Mouse (Mus musculus) yolk sac, embryonic 10.5 days (tissue): ENCODE results near the gene Cyb5d2.
A peak's percentile ranks its signal among the peaks of the same experiment; 100 is the strongest.

Experiments used
- DNase-seq: peaks from one replicate; pipeline ENCODE4 v3.0.0-alpha.2; 2017; ENCODE audit warnings: low spot score

Gene Cyb5d2

DNA sequence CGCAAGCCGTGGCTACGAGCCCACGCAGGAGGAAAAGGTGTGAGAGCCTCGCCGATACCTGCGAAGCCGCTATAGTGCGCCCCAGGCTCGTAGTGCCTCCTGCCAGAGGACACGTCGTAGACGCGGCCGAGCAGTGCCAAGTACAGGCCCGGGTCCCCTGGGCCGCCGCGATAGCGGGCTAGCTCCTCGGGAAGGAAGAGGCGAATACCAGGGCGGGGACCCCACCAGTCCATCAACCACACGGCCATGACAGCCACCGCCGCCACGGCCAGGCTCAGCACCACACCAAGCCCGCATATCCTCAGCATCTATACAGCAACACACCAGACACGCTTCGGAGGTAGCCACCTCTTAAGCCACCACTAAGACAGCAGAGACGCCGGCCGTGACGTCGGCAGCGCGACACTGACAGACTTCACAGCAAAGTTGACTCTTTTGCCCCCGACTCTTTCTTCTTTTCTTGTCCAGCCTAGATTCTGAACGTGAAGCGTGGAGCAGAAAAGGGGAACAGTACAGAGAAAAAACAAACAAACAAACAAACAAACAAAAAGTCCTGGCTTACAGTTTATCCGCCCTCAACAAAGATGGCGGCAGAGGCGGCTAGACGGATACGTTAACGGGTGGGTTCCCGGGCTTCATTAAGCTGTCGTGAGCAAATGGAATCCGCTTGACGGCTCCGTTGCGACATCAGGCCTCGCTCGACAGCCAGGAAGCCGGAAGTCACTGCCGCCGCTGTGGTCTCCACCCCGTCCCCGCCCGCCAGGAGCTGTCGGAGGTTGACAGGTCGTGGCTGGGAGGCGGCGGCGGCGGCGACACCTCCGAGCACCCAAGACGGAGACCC, at the start of gene Cyb5d2, which contains the start of gene Zzef1:
Gene Cyb5d2 (minus strand): TSS at position 688 of the 841 bp plus-strand sequence.
Gene Zzef1 (plus strand): TSS at position 772 of the 841 bp plus-strand sequence.
- peak; percentile 93 for DNase-seq

DNA sequence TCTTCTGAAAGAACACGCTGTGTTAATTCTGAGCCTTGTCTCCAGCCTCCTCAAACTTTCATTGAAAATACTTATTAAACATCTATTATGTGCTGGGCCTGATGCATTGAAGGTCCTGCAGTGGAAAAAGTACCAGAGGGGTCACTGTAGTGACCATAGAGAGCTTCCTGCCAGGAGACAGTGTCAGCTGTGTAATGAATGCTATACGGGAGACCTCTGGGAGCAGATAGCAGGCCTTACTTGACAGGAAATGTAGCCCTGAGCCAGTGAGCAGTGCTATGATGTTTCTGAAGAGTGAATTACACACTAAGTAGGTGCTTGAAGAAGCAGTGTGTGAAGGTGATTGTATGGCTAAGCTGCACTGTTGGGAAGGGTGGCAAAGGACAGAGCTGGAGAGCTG, 49.6 kb upstream of the Cyb5d2 start:
- no peak for DNase-seq

DNA sequence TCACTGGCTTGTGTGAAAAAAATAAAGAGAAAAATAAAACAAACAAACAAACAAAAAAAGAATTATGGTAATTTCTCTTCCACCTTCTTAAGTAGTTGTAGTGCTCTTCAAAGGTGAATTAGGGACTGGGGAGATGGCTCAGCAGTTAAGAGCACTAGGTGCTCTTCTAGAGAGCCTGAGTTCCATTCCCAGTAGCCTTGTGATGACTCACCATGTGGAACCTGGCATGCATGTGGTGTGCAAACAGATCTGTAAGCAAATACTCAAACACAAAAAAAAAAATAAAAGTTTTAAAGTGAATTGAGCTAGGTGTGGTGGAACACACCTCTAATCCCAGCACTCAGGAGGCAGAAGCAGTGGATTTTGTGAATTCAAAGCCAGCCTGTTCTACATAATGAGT, 47.6 kb upstream of the Cyb5d2 start:
- DNase-seq: no peak

DNA sequence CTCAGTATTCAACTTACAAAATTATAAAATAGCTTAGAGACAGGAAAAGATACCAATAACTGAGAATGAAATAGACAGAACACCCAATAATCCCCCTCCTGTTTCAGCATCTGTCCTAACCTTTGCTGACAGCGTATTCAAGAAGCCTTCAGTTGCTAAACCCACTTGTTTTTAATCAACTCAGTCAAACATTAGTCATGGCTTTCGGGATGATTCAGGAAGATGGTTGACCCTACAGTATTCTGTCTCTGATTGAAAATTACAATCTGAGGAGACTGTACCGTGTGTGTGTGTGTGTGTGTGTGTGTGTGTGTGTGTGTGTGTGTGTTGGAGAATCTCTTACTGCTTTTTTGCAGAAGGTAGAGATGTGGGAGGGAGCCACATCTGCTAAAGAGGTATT, 46.8 kb upstream of the Cyb5d2 start:
- no peak for DNase-seq

DNA sequence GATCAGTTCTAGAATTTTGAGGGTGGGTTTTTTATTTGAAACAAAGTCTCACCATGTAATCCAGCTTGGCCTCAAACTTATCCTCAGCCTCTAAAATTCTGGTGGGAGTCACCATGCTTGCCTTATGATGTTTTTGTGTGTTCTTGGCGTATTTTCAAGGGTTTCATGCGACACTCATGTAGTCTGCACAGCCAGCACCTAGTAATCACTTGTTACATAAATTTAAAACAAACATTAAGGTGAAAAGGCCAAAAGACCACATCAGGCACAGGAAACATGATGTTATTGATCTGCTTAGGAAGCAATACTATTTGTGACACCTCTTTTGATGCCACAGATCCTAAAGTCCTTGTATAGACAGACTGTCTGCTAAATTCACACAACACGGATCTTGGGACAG, 33.9 kb upstream of the Cyb5d2 start:
- no peak for DNase-seq

DNA sequence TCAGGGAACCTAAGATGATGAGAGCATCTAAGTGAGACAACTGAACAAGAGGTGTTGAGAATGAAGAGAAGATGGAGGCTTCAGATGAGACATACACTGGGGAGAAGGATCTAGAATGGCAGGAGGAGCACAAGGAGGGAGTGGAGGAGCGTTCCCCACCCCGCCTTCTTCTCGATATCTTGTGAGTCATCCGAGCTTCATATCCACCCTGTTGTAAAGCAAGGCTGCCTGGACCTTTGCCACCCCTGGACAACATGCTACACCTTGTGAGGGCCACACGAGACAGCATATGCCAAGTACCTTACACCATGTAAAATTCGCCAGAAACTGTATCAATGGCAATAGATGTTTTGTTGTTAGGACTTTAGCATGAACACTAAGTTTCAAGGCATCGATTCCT, 25.1 kb upstream of the Cyb5d2 start:
- DNase-seq: no peak

DNA sequence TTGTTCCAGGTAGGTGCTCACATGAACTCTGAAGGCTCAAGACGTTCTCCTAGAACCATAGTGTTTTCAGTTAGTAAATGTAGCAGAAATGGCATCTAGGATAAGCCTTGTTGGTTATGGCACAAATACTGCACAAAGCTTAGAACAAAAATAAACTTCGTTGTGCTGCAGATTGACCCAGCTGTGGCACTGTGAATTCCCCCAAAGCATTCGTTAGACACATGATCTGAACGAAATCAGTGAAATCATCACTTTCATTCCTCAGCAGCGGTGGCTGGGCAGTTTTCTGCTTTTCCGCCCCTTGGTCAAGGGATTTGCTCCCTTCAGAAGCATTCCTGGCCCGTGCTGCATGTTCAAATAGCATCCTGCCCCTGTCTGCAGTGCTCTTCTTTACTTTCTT, 22.1 kb upstream of the Cyb5d2 start:
- no peak for DNase-seq

DNA sequence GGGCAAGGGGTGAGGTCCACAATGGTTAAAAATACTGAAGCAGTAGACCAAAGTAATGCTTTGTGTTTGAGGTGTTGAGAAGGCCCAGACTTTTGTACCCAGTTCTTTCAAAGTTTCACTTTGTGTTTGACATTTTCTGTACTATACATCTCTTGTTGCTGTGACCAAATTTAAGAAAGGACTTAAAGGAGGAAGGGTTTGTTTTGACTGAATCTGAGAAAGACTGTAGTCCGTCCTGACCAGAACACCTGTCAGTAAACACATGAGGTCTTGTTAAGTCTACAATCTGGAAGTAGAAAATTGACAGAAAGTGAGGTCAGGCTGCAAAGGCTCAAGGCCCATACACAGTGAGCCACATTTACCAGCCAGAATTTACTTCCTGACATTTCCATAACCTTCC, 20.9 kb upstream of the Cyb5d2 start:
- no peak for DNase-seq

DNA sequence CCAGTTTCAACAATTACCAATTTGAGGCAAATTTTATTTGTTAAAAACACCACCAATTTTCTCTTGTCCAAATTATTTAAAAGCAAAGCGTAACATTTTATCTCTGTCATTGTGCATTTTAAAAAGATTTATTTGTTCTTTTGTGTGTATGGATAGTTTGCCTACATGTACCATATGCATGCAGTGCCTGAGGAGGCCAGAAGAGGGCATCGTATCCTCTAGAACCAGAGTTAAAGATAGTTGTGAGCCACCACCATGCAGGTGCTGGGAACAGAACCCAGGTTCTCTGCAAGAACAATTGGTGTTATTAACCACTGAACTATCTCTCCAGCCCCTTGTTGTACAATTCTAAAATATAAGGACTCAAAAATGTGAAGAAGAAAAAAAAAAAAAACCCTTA, 18.2 kb upstream of the Cyb5d2 start:
- no peak for DNase-seq

DNA sequence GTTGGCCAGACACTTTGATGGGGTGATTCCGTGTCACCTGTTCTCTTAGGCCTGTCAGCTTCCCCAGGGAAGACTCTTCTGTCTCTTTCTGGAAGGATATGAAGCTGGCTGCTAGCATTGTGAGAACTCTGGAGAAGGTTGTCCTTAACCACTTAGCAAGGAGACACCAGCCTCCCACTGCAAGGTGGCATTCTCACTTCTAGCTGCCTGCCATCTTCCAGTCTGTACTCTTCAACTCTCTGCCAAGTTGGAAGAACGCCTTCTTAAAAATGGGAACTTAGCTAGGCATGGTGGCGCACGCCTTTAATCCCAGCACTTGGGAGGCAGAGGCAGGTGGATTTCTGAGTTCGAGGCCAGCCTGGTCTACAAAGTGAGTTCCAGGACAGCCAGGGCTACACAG, 17.7 kb upstream of the Cyb5d2 start:
- DNase-seq: no peak

DNA sequence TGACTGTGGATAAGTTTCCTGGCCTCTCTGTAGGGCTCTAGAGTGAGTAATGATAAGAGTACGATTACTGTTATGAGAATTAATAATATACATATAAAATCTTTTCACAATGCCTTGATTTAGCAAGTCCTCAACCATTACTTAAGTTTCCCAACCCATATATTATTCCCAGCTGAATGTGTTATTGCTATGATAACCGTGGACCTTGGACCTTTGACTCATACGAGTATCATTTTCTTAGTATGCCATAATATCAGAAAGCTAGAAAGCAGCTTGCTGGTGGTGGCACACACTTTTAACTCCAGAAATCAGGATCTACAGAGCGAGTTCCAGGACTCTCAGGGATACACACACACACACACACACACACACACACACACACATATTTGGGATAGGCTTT, 12.1 kb upstream of the Cyb5d2 start:
- DNase-seq: no peak

DNA sequence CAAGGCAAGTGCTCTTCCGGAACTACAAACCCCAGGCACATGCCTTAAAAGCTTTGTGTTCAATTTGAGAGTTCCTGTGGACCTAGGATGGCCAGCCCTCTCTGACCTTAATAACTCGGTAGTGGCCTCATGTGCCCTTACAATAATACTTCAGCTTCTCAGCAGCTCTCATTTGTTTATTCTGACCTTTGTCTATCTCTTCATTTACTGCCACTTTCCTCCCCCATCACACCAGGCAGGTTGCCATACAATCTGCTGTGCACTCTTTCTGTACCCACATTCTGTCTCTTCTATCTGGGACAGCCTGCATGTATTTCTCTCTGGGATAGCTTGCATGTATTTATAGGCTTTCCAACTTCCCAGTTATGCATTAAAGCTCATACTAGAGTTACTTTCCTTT, 10.6 kb upstream of the Cyb5d2 start:
- no peak for DNase-seq

DNA sequence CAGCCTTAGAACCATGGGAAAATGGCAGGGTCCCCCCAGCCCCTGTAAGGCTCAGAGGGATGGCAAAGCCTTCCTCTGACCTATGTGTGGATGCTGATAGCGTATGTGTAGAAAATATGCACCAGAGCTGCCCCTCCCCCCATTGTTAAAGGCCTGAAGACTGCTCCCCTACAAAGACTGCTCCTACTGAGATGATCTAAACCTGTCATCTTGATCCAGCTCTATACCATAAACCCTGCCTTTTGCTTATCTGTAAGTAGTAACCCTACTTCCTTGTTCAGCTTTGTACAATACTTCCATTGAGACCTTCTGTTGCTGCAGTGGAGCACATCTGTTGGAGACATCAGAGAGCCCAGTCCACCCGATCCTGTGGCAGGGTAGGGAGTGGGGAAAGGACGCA, 9.3 kb upstream of the Cyb5d2 start:
- no peak for DNase-seq

DNA sequence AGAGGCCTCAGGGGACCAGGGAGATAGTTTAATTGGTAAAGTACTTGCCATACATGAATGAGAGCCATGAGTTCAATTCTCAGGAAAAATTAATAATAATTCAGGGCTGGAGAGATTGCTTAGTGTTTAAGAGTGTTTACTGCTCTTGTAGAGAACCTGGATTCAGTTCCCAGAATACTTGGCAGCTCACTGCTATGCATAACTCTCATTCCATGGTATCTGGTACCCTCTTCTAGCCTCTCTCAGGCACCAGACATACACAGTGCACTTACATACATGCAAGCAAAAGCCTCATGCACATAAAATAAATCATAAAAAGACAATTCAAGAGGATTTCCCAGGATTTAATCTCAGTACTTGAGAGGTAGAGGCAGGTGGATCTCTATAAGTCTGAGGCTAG, 8.6 kb upstream of the Cyb5d2 start:
- DNase-seq: no peak

DNA sequence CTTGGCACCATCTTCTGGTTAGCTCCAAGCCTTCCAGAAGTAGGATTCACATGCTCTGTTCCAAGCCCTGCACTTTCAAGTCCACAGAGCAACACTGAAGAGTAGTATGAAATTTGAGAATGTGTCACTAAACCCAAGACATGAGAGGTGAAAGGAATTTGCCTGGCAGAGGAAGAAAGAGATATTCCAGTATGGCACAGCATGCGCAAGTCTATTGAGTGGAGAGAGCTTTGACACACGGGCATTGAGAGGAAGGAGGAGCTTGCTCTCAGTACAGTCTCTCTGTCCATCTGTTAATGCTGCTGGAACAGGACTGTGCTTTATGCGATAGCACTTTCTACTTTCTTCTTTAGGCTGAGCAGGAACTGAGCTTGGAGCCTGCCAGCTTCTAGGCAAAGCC, 7.1 kb upstream of the Cyb5d2 start:
- no peak for DNase-seq

DNA sequence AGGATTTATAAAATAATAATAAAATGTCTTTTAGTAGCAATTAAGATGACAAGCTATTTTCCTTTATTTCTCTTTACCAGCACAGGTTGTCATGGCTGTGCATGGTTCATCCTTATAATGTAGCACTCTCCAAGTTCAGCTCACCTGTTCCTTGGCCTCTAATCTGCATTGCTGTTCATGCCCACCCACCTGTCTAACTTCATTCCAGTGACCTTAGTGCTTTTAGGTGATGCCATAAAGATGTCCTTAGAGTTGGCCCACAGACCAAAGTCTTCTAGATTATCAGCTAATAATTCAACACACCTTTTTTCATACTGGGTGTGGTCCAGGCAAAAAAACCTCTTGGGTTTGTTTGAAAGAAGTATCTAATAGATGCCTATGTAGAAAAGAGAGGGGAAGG, 5.2 kb upstream of the Cyb5d2 start:
- DNase-seq: no peak

DNA sequence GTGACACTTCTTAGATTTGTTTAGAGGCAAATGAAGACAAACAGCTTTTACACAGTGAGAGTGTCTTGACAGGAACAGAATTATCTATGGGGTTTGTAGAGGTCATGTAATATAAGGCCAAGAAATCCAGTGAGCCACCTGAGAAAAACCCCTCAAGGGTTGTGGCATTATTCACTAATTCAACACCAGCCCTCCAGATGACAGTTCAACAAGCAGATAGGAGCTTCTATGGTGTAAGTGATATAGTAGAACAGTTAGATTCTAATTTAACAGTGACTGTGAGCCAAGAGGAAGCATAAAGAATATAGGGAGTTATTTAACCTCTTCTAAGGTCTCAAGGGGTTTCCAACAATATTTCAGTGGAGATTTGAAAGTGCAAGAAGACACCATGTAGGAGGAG, 2.2 kb upstream of the Cyb5d2 start:
- no peak for DNase-seq

DNA sequence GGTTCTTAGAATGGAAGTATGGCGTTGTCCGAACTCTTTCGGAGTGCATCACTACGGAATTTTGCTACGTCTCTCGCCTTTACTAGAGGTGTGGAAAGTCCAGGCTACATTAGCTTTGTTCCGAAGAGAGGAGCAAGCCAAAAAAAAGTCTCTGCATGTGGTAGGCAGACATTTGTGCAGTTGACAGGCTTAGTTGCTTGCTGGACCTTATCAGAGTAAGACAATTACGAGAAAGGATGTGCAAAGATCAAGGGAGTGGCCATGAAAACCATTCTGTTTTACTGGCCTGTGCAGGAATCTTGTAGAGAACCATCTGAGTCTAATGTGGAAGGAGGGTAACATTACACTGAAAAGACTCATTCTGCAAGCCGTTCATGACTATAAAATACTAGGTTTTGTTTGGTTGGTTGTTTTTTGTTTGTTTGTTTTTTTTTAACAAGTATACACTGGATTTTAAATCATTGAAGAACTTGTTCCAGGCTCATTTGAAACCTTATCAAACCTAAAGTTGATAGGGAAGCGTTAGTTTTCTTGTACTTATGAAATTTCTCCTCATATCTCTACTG, 914 bp upstream of the Cyb5d2 start:
- peak; percentile 4 for DNase-seq

DNA sequence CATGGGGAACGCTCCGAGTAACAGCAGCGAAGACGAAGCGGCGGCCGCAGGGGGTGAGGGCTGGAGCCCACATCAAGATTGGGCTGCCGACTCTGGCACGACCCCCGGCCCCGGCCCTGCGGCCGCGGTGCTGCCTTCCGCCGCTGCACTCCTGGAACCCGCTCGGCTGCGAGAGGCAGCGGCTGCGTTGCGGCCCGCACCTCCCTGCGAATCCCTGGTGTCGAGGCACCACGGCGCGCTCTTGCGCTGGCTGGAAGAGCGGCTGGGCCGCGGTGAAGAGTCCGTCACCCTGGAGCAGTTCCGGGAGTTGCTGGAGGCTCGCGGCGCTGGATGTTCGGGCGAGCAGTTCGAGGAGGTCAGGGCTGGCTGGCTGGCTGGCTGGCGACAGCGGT, 350 bp upstream of the Cyb5d2 start:
- no peak for DNase-seq

DNA sequence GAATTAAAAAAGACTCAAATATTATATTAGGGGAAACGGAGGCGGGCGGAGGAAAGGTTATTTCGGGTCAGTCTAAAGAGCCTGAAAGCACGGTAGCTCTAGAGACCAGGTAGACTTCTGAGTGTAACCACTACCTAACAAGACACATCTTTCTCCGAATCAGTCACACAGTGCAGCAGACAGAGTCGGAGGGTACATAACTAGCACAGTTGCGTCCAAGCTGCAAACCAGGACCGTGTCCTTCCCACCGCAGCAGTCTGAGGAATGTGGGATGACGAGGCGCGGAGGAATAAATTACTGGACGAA, 840 bp downstream of the Cyb5d2 start:
- DNase-seq: no peak

DNA sequence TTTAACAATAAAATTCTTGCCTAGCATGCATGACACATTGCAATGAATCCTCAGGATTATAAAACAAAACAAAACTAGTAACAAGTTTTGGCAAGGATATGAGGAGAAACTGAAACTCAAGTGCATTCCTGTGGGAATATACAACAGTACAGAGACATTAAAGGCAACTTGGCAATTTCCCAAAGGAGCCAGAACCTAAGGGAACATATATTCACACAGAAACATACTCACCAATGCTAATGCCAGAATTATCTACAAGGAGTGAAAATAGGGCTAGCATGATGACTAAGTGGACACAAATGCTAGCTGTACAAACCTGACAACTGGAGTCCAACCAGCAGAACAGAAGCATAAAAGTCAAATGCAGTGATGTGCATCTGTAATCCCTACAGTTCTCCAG, 3.9 kb downstream of the Cyb5d2 start:
- DNase-seq: no peak

DNA sequence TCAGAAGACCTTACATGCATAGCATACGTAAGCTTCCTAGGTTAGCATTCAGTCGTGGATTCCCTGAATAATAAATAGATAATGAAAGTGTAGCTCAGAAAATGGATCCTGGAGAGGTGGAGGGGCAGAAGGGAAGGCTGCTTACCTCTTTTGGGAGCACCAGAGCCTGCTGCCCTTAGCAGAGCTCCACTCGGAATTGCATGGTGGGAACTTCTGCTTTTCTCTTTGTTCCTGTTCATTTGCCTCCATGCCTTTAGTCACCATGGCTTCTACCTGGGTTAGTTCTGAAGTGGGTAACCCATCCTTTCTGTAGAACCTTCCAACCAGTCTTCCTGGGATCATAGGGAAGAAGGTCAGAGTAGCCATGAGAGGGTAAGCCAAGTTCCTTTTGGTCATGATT, 13.4 kb downstream of the Cyb5d2 start:
- DNase-seq: no peak

DNA sequence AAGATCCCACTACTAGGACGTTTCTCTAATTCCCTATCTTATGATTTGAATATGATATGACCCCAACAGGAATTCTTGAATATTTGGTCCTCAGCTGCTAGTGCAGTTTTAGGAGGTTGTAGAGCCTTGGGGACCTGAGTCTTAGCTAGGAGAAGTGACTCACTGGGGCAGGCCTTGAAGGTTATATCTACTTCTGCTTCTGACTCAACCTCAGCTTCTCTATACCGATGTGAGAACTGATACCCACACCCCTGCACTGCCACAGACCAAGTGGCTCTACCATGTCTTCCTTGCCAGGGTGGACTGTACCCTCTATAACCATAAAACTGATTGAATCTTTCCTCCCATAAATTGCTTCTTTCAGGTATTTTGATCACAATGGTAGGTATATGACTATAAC, 13.8 kb downstream of the Cyb5d2 start:
- DNase-seq: no peak

DNA sequence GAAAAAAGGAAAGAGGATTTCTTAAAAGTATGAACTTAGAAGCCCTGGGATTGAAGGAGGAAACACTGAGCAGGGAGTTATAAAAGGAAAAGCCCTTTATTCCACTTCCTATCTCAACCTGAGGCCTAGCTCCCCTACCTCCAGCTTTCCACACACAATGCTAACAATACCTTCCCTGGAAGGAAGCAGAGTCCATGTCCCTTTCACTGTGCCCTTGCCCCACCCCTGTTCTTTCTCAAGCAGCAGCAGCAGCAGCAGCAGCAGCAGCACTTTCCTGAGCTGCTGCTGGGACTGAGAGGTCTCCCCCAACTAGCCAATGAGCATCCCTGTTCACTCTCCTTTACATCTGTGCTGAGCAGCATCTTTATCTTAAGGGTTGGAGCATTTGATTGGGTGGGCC, 17.0 kb downstream of the Cyb5d2 start:
- no peak for DNase-seq
